Comparison of ENCODE assay signal across 23 mouse cellular contexts in the genomic region with DNA sequence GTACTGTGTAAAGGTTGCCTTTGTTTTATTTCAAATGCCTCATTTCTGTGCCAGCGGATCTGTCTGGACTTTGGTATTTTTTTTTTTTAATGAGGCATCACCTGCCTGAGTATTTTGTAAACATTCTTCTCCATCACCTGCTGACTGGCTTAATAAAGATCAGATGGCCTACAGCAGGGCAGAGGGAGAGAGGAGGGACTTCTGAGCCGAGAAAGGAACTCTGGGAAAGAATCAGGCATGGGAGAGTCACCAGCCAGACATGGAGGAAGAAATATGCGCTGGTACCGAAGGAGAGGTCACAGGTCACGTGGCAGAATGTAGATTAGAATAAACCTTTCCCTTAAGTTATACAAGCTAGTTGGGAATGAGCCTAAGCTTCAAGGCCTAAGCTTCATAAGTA.
DNase-seq lines count a peak whose midpoint lies in the region; ATAC-seq and TF ChIP-seq lines count a peak whose summit lies in the region.
"Had no signal": no experiment of that assay in that cellular context is flagged by ENCODE, and none has a peak within 500 bp of the region (broad histone marks: within the 10 kb centered on the region; RNA-seq: fewer than 3 reads in every experiment).

No protein-coding gene starts in this region.

- no peak overlapping the region for H3K4me2 ChIP-seq in intestine, postnatal 0 days (replicated peaks; ENCODE audit: low read depth)
- no peak overlapping the region for H3K4me2 ChIP-seq in forebrain, embryonic 16.5 days (ENCODE audit: low read length)
- H3K4me2 ChIP-seq: hindbrain, embryonic 12.5 days; limb, embryonic 12.5 days; liver, embryonic 13.5 days; lung, embryonic 14.5 days; neural tube, embryonic 13.5 days had no signal

- 0 out of 2 replicates have a peak, but pooled peaks cover 3% of the 10 kb centered on the region for H3K9me3 ChIP-seq in intestine, postnatal 0 days (ENCODE audit: control insufficient read depth)
- no peaks in the 10 kb centered on the region for H3K9me3 ChIP-seq in forebrain, embryonic 16.5 days (ENCODE audit: control insufficient read depth, low read length)
- H3K9me3 ChIP-seq: forebrain, embryonic 10.5 days; hindbrain, embryonic 12.5 days; limb, embryonic 12.5 days; liver, embryonic 13.5 days; neural tube, embryonic 13.5 days had no signal

- H3K27ac ChIP-seq in kidney, adult 2 months (ENCODE audit: insufficient read depth, low read depth, low read length), result no peak overlapping the region
- H3K27ac ChIP-seq in intestine, postnatal 0 days (ENCODE audit: low read depth, low read length), result peak overlapping the region; percentile 84
- peak overlapping the region; percentile 87 for H3K27ac ChIP-seq in small intestine, adult 2 months (ENCODE audit: insufficient read depth, low read depth, low read length)
- H3K27ac ChIP-seq in forebrain, embryonic 16.5 days (ENCODE audit: low read length), result no peak overlapping the region
- H3K27ac ChIP-seq: forebrain, embryonic 10.5 days; hindbrain, embryonic 12.5 days; layer of hippocampus, adult 2 months; limb, embryonic 12.5 days; liver, embryonic 13.5 days; neural tube, embryonic 13.5 days had no signal

- ATAC-seq in intestine, postnatal 0 days, result peak; percentile 56
- ATAC-seq in forebrain, embryonic 16.5 days, result no peak
- ATAC-seq: midbrain, embryonic 16.5 days had no signal

- WGBS in kidney, adult 2 months, result 43% methylated on average over 5 of the region's 5 CpGs
- WGBS in intestine, postnatal 0 days, result 23% methylated on average over 5 of the region's 5 CpGs
- 16% methylated on average over 5 of the region's 5 CpGs for WGBS in small intestine, adult 2 months
- 59% methylated on average over 5 of the region's 5 CpGs for WGBS in forebrain, embryonic 16.5 days

- no peaks in the 10 kb centered on the region; the same call in 1 of the 2 replicates for H3K4me1 ChIP-seq in kidney, adult 2 months (ENCODE audit: control insufficient read depth, insufficient read depth, low read length)
- 0 out of 2 replicates have a peak, but pooled peaks cover 7% of the 10 kb centered on the region for H3K4me1 ChIP-seq in intestine, postnatal 0 days (replicated peaks; ENCODE audit: control insufficient read depth, insufficient read depth, low read length)
- H3K4me1 ChIP-seq in small intestine, adult 2 months (ENCODE audit: control insufficient read depth, insufficient read depth, insufficient read length, low read length), result peaks cover 13% of the 10 kb centered on the region; the same call in 1 of the 2 replicates
- no peaks in the 10 kb centered on the region for H3K4me1 ChIP-seq in forebrain, embryonic 16.5 days (replicated peaks; ENCODE audit: control insufficient read depth, insufficient read depth, low read length)
- H3K4me1 ChIP-seq: hindbrain, embryonic 12.5 days; liver, embryonic 13.5 days had no signal

- peak; percentile 15 for DNase-seq in kidney, adult 2 months
- no peak for DNase-seq in kidney, postnatal 14 days
- DNase-seq in cerebellum, postnatal 10 days, result no peak
- no peak for DNase-seq in left cerebral cortex, adult 9 months (ENCODE audit: low spot score in 2 of 2)
- DNase-seq: cerebellum, adult 11-12 months; cerebellum, postnatal 25 days; gastrocnemius, postnatal 36 days; kidney, adult 9 months; kidney, postnatal 25 days; liver, embryonic 13.5 days; lung, embryonic 14.5 days; lung, postnatal 36 days; right cerebral cortex, postnatal 4 days had no signal

- no peak overlapping the region for H3K9ac ChIP-seq in intestine, postnatal 0 days (ENCODE audit: low read depth, low read length)
- no peak overlapping the region for H3K9ac ChIP-seq in forebrain, embryonic 16.5 days (replicated peaks; ENCODE audit: low read depth, low read length)
- H3K9ac ChIP-seq: hindbrain, embryonic 12.5 days; limb, embryonic 12.5 days; liver, embryonic 13.5 days; lung, embryonic 14.5 days; neural tube, embryonic 13.5 days had no signal

- H3K36me3 ChIP-seq in kidney, adult 2 months (ENCODE audit: control insufficient read depth, insufficient read depth, low read length), result no peaks in the 10 kb centered on the region
- no peaks in the 10 kb centered on the region for H3K36me3 ChIP-seq in intestine, postnatal 0 days (ENCODE audit: control insufficient read depth, insufficient read depth)
- H3K36me3 ChIP-seq in small intestine, adult 2 months (ENCODE audit: control insufficient read depth, insufficient read depth, low read length), result no peaks in the 10 kb centered on the region
- H3K36me3 ChIP-seq in forebrain, embryonic 16.5 days (ENCODE audit: control insufficient read depth, insufficient read depth), result no peaks in the 10 kb centered on the region
- H3K36me3 ChIP-seq: forebrain, embryonic 10.5 days; hindbrain, embryonic 12.5 days; limb, embryonic 12.5 days; liver, embryonic 13.5 days; neural tube, embryonic 13.5 days had no signal

- H3K4me3 ChIP-seq in kidney, adult 2 months (ENCODE audit: insufficient read depth, low read depth, low read length), result no peak overlapping the region
- no peak overlapping the region for H3K4me3 ChIP-seq in intestine, postnatal 0 days (ENCODE audit: low read depth, low read length)
- H3K4me3 ChIP-seq in small intestine, adult 2 months (ENCODE audit: low read depth, low read length), result no peak overlapping the region
- H3K4me3 ChIP-seq in forebrain, embryonic 16.5 days (replicated peaks; ENCODE audit: low read length), result no peak overlapping the region
- H3K4me3 ChIP-seq: forebrain, embryonic 10.5 days; hindbrain, embryonic 12.5 days; layer of hippocampus, adult 2 months; limb, embryonic 12.5 days; liver, embryonic 13.5 days; myocyte; neural tube, embryonic 13.5 days had no signal

- TF ChIP-seq CTCF in kidney, adult 2 months (conservative IDR thresholded peaks at IDR 0.05; ENCODE audit: insufficient read depth, insufficient read length, low read depth, low read length), result no peak
- no peak for TF ChIP-seq CTCF in intestine, postnatal 0 days (IDR thresholded peaks at IDR 0.05; ENCODE audit: low read depth)
- TF ChIP-seq CTCF in small intestine, adult 2 months (IDR thresholded peaks at IDR 0.05; ENCODE audit: extremely low read depth, insufficient read length, insufficient replicate concordance, low read depth, low read length), result no peak

- TF ChIP-seq POLR2A in kidney, adult 2 months (IDR thresholded peaks at IDR 0.05; ENCODE audit: low read depth, low read length), result no peak
- TF ChIP-seq POLR2A in small intestine, adult 2 months (IDR thresholded peaks at IDR 0.05; ENCODE audit: low read depth, low read length), result no peak

- H3K27me3 ChIP-seq in kidney, adult 2 months (replicated peaks; ENCODE audit: control insufficient read depth, insufficient read depth, low read length), result no peaks in the 10 kb centered on the region
- no peaks in the 10 kb centered on the region for H3K27me3 ChIP-seq in intestine, postnatal 0 days (replicated peaks; ENCODE audit: control insufficient read depth, insufficient read depth, low read length)
- no peaks in the 10 kb centered on the region for H3K27me3 ChIP-seq in small intestine, adult 2 months (ENCODE audit: control insufficient read depth, insufficient read depth, low read length)
- no peaks in the 10 kb centered on the region for H3K27me3 ChIP-seq in forebrain, embryonic 16.5 days (replicated peaks; ENCODE audit: control insufficient read depth, insufficient read depth, low read length)
- H3K27me3 ChIP-seq: hindbrain, embryonic 12.5 days; limb, embryonic 12.5 days; liver, embryonic 13.5 days; neural tube, embryonic 13.5 days had no signal

Comparison
In these comparisons a context has a peak if more than half of its experiments do, and no peak if none do; other contexts are left out.
1. H3K27ac ChIP-seq: peak in intestine, postnatal 0 days (single experiment) and small intestine, adult 2 months (single experiment); none in kidney, adult 2 months (single experiment) and forebrain, embryonic 16.5 days (single experiment).